Mouse (Mus musculus) myocyte (in vitro differentiated cells): ENCODE measurements around the gene Slc35f3. TPM values are rescaled to one million over a fixed set of nuclear protein-coding genes. Genes with fewer than 3 reads are reported as not detected.

Source experiments
- H3K27me3 ChIP-seq: one replicate; pipeline ENCODE4 v1.6.1; 2011; ENCODE audit not compliant: control insufficient read depth, insufficient read depth, insufficient read length
- H3K36me3 ChIP-seq: one replicate; pipeline ENCODE4 v1.6.1; 2011; ENCODE audit not compliant: control insufficient read depth, insufficient read depth
- H3K4me2 ChIP-seq: one replicate; pipeline ENCODE4 v1.6.1; 2011; ENCODE audit warnings: low read depth, control low read depth
- H3K4me3 ChIP-seq: one replicate; pipeline ENCODE4 v1.5.1; 2011; ENCODE audit warnings: mild to moderate bottlenecking, control low read depth, moderate library complexity
- H3K79me2 ChIP-seq: one replicate; pipeline ENCODE4 v1.6.1; 2011; ENCODE audit not compliant: control insufficient read depth, insufficient read depth
- H3ac ChIP-seq: one replicate; pipeline ENCODE4 v1.6.1; 2011; ENCODE audit not compliant: control insufficient read depth, insufficient read length
- CEBPB ChIP-seq: IDR thresholded peaks from 2 replicates; pipeline ENCODE4 v1.6.1; 2011; ENCODE audit warnings: mild to moderate bottlenecking, moderate library complexity; ENCODE audit not compliant: poor library complexity, insufficient read depth, severe bottlenecking
- E2F4 ChIP-seq: IDR thresholded peaks from one replicate; pipeline ENCODE4 v1.6.1; 2011; ENCODE audit warnings: mild to moderate bottlenecking, control low read depth, moderate library complexity; ENCODE audit not compliant: insufficient read depth
- MAX ChIP-seq: IDR thresholded peaks from one replicate; pipeline ENCODE4 v1.6.1; 2011; ENCODE audit warnings: low read depth, mild to moderate bottlenecking, control low read depth
- MYOD1 ChIP-seq, 3 experiments: IDR thresholded peaks; one replicate each; pipeline ENCODE4 v1.6.1; 2011; ENCODE audit warnings: control low read depth in 2 of 3, low read depth in 2 of 3, mild to moderate bottlenecking in 2 of 3, moderate library complexity in 1 of 3; ENCODE audit not compliant: insufficient read length in 2 of 3, control insufficient read depth in 1 of 3
- MYOG ChIP-seq, 3 experiments: IDR thresholded peaks; one replicate each; pipeline ENCODE4 v1.6.1; 2011; ENCODE audit warnings: control low read depth in 2 of 3, low read depth in 2 of 3, mild to moderate bottlenecking in 2 of 3; ENCODE audit not compliant: insufficient read length in 2 of 3, control insufficient read depth in 1 of 3, insufficient read depth in 1 of 3
- POLR2A ChIP-seq: IDR thresholded peaks from one replicate; pipeline ENCODE4 v1.6.1; 2011; ENCODE audit warnings: low read depth, mild to moderate bottlenecking, control low read depth, moderate library complexity; ENCODE audit not compliant: insufficient read length
- POLR2AphosphoS2 ChIP-seq: IDR thresholded peaks from one replicate; pipeline ENCODE4 v1.6.1; 2011; ENCODE audit warnings: low read depth, control low read depth; ENCODE audit not compliant: insufficient read length
- REST ChIP-seq: IDR thresholded peaks from one replicate; pipeline ENCODE4 v1.6.1; 2011; ENCODE audit warnings: mild to moderate bottlenecking, control low read depth, moderate library complexity; ENCODE audit not compliant: insufficient read depth, insufficient read length
- SRF ChIP-seq: IDR thresholded peaks from one replicate; pipeline ENCODE4 v1.6.1; 2011; ENCODE audit warnings: low read depth; ENCODE audit not compliant: control insufficient read depth, insufficient read length
- TCF12 ChIP-seq: IDR thresholded peaks from one replicate; pipeline ENCODE4 v1.6.1; 2011; ENCODE audit warnings: mild to moderate bottlenecking, control low read depth; ENCODE audit not compliant: poor library complexity, insufficient read depth, severe bottlenecking
- TCF3 ChIP-seq: IDR thresholded peaks from one replicate; pipeline ENCODE4 v1.6.1; 2011; ENCODE audit warnings: low read depth, control low read depth; ENCODE audit not compliant: insufficient read length
- USF1 ChIP-seq: IDR thresholded peaks from one replicate; pipeline ENCODE4 v1.6.1; 2011; ENCODE audit warnings: low read depth, mild to moderate bottlenecking, control low read depth, moderate library complexity
- polyA plus RNA-seq: library from polyadenylated mRNA; unstranded; fragments of >200 nt; fragmentation: generic; extraction: Trizol; gene quantifications from one replicate; pipeline ENCODE4 v1.2.1, GENCODE M21; 2012; ENCODE audit warnings: missing spikeins

The Slc35f3 gene
- polyA plus RNA-seq, 1 experiment, result 0.02 TPM

DNA sequence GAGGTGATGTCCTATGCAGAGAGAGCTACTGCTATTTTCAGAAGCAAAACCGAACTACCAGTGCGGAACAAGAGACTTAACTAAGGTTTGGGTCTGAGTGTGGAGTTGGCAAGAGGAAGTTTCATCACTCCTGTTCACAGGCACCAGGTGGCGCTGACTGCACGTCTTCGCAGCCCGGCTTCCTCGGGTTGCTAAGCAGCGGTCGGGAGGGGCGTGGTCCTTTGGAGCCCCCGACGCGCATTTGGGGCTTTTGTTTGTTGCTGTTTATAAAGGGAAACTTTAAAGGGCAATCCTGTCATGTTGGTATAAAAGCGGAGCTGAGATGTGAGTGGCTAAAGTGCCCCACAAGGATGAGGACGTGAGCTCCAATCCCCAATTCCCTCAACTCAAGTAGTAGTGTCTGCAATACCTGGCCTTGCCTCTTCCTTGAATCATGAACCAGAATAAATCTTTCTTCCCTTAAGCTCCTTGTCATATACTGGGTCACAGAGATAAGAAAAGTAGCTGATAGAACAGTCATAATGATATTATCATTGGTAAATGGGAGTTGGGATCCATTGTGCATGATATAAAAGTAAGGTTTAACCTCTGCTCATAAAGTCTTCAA is 40.1 kb upstream of the Slc35f3 start:
- no peak for TF ChIP-seq USF1
- no peak for TF ChIP-seq POLR2A
- no peak for TF ChIP-seq MYOG (IDR thresholded peaks at IDR 0.05; ENCODE audit: control insufficient read depth in 1 of 3, insufficient read depth in 1 of 3, insufficient read length in 2 of 3, low read depth in 2 of 3)
- no peak for TF ChIP-seq SRF
- no peak for TF ChIP-seq REST
- TF ChIP-seq MAX, result no peak
- Histone ChIP-seq H3K4me2 (no peak overlapping the region), H3K4me3 (no peak overlapping the region), H3K79me2 (no peaks in the 10 kb centered on the region), H3K27me3 (peaks cover 38% of the 10 kb centered on the region), H3ac (no peak overlapping the region), H3K36me3 (no peaks in the 10 kb centered on the region)

GRCm38 (mm10) chr8:126265186-126265585 is 33.2 kb upstream of the Slc35f3 start:
- no peak overlapping the region for H3K4me2 ChIP-seq
- TF ChIP-seq TCF12 (no peak), POLR2A (no peak), MYOD1 (IDR thresholded peaks at IDR 0.05; ENCODE audit: control insufficient read depth in 1 of 3, insufficient read length in 2 of 3, low read depth in 2 of 3) (no peak), CEBPB (no peak), USF1 (no peak)
- H3ac ChIP-seq, result no peak overlapping the region
- no peaks in the 10 kb centered on the region for H3K36me3 ChIP-seq
- no peak overlapping the region for H3K4me3 ChIP-seq
- peaks cover 23% of the 10 kb centered on the region for H3K27me3 ChIP-seq
- no peaks in the 10 kb centered on the region for H3K79me2 ChIP-seq

DNA sequence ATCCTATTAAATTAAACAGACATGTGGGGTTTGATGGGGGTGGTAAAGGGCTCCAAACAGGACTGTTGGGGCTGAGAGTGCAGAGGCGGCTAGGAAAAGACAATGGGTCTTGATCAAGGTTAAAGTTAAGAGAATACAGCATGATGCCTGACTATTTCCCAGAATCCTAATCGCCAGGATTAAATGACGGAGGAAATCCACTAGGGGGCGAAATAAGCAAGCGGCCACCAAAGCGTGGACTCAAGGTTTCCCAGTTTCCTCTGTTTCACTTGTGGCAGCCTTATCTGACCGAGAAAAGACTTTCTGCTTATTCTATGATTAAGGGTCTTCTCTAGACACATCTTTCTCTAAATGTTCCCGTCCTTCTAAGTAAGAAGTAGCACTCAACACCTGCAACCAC is 31.2 kb upstream of the Slc35f3 start:
- peaks cover 9% of the 10 kb centered on the region for H3K27me3 ChIP-seq
- H3K4me3 ChIP-seq, result no peak overlapping the region
- H3K36me3 ChIP-seq, result no peaks in the 10 kb centered on the region
- H3K79me2 ChIP-seq, result no peaks in the 10 kb centered on the region
- TF ChIP-seq REST (no peak), MYOG (IDR thresholded peaks at IDR 0.05; ENCODE audit: control insufficient read depth in 1 of 3, insufficient read depth in 1 of 3, insufficient read length in 2 of 3, low read depth in 2 of 3) (no peak), MYOD1 (IDR thresholded peaks at IDR 0.05; ENCODE audit: control insufficient read depth in 1 of 3, insufficient read length in 2 of 3, low read depth in 2 of 3) (no peak), TCF3 (no peak), POLR2A (no peak), MAX (no peak), TCF12 (no peak), E2F4 (no peak), USF1 (no peak), POLR2AphosphoS2 (no peak), CEBPB (no peak), SRF (no peak)
- H3ac ChIP-seq, result no peak overlapping the region
- H3K4me2 ChIP-seq, result no peak overlapping the region

- Histone ChIP-seq H3K36me3 (no peaks in the 10 kb centered on the region), H3ac (no peak overlapping the region)
- TF ChIP-seq SRF (no peak), CEBPB (no peak), TCF3 (no peak)
Measured at GRCm38 (mm10) chr8:126269733-126270132, 28.6 kb upstream of the Slc35f3 start.

DNA sequence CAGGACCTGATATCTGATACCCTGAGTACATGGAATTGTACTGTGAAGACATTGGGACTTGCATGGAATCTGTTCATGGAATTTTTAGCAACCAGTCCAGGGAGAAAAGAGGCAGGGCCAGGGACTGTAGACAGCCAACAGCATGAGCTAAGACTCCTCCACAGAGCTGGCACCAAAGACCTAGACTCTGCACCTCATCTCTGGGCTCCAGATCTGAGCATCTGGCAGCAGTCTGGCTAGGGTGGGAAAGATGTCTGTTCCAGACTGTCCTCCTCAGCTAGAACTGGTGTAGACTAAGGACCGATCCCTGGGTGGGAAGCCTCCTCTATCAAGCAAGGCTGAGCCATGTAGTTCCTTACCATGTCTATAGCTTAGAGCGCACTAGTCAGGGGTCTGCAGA is 25.9 kb upstream of the Slc35f3 start:
- no peak for TF ChIP-seq TCF3
- TF ChIP-seq E2F4, result no peak
- no peak for TF ChIP-seq MAX
- TF ChIP-seq USF1, result no peak
- no peak for TF ChIP-seq POLR2AphosphoS2
- TF ChIP-seq MYOD1 (IDR thresholded peaks at IDR 0.05; ENCODE audit: control insufficient read depth in 1 of 3, insufficient read length in 2 of 3, low read depth in 2 of 3), result no peak
- TF ChIP-seq CEBPB, result no peak
- TF ChIP-seq POLR2A, result no peak
- no peak for TF ChIP-seq MYOG (IDR thresholded peaks at IDR 0.05; ENCODE audit: control insufficient read depth in 1 of 3, insufficient read depth in 1 of 3, insufficient read length in 2 of 3, low read depth in 2 of 3)
- TF ChIP-seq SRF, result no peak
- TF ChIP-seq REST, result no peak
- no peak for TF ChIP-seq TCF12
- H3K79me2 ChIP-seq, result no peaks in the 10 kb centered on the region
- no peak overlapping the region for H3K4me3 ChIP-seq
- H3K36me3 ChIP-seq, result no peaks in the 10 kb centered on the region
- H3ac ChIP-seq, result no peak overlapping the region
- H3K4me2 ChIP-seq, result no peak overlapping the region
- H3K27me3 ChIP-seq, result no peaks in the 10 kb centered on the region

More at GRCm38 (mm10) chr8:126269733-126270132, 28.6 kb upstream of the Slc35f3 start:
- Histone ChIP-seq H3K27me3 (no peaks in the 10 kb centered on the region), H3K4me3 (no peak overlapping the region), H3K4me2 (no peak overlapping the region), H3K79me2 (no peaks in the 10 kb centered on the region)
